Mouse (Mus musculus) neural tube, embryonic 10.5 days (tissue): Measurements from ENCODE around the gene Ppm1l.

Experiments used
- DNase-seq: peaks from one replicate; pipeline ENCODE4 v3.0.0-alpha.2; 2017; ENCODE audit warnings: low spot score; ENCODE audit errors: extremely low spot score

Ppm1l gene

DNA sequence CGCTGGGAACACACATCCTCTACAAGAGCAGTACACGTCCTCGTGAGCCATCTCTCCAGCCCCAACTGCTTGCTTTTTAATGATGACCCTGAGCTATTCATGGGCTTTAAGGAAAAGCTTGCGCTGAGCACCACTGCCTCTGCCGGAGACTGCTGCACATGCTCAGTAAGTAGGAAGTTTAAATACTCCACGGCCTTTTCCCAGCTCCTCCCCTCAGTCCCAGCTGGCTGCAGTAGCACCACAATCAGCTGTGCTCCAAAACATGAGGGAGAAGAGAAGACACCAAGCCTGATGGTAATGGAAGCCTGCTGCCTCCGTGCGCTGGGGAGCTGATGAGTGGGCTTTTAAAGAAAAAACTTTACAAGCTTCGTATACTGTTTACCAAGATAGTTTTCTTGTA is 277.4 kb downstream of the Ppm1l start:
- no peak for DNase-seq

DNA sequence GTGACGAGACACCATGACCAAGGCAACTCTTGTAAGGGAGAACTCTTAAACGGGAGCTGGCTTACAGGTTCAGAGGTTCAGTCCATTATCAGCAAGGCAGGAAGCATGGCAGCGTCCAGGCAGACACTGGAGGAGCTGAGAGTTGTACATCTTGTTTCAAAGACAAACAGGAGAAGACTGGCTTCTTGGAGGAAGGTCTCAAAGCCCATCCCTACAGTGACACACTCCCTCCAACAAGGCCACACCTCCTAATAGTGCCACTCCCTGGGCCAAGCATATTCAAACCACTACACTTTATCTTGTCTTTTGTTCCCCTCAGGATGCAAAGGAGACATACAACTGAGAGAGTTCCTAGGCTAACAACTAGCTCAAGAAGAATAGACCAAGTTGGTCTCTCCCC is 279.5 kb downstream of the Ppm1l start:
- DNase-seq = no peak

DNA sequence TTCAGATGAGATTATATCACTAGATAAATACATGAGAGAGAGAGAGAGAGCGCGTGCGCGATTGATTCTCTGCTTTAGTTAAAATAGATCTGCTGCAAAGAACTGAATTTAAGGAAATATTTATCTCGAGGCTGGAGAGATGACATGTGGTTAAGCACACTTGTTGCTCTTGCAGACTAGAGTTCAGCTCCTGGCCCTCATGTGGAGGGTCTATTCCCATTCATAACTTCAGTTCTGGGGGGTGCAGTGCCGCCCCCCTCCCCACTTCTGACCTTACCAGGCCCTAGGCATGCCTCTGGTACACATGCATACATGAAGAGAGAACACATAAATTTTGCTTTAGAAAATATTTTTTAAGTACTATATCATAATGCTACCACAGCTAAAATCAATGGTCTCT is 280.6 kb downstream of the Ppm1l start:
- no peak for DNase-seq

DNA sequence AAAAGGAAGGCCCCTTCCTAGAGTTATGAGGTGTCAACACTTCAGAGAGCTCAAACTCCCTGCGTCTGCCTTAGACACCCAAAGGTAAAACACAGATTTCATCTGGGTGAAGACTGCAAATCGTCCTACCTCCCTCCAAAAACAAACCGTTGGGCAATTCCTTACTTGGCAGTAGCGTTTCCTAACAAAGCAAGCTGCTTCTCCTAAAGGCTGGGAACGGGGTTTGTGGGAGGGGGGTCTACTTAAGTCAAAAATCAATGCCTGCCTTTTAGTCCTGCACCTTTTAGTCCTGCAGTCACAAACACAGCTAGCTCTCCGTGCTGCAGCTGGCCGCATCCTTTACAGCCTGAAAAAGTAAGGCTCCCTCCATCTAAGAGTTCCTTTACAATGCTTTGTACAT is 281.2 kb downstream of the Ppm1l start:
- DNase-seq = no peak

DNA sequence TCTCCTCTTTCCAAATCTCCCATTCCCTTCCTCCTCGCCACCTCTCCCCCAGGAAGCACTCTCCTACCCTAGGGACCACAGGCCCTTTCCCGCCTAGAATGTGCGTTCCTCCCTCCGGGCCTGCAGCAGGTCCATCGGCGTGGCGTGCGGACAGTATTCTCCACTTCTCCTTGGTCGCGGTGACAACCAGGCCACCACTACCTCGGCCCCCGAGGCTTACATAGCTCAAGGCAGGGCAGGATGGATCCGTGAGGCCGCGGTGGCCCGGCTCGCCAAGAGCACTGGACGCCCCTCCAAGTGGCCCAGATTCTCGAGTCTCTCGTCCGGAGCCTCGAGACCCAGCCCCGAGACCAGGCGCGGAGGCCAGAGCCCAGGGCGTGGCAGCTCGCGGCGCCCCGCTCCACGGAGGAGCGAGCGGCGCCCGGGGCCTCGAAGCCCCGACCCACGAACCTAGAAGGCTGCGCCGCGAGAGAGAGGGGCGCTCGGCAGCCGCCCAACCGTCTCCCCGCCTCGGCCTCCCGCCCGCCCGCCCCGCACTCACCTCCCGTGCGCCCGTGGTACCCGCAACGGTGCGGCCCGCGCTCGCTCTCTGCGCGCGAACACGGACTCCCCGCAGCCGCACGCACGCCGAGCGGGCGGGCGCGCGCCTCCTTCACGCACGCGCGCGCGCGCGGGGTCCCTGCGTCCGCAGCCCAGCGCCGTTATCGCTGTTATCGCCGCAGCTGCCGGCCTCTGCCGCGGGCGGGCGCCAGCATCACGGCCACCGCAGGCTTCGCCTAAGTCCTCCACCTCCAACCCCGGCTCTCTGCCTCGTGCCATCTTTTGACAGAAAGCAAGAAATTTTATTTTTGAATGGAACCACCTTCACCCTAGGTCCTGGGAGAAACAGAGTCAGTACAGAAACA is 281.9 kb downstream of the Ppm1l start, which contains the start of gene B3galnt1:
B3galnt1 (minus strand) TSS at position 700 of the 905 bp plus-strand sequence.
- peak; percentile 74 for DNase-seq

DNA sequence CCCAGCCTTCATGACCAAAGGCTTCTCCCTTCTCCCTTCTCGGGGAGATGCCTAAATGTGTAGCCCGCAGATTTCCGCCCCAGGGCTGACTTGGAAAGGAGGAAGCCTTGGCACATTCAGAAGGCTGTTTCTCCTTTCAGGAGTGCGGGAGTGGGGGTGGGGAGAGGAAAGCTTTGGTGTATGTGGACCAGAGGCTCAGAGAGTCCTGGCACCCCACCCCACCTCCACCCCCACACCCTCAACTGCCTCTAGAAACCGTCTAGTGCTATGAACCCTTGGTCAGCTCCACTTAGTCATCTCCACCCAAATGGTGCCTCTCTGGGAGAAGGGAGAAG is 282.5 kb downstream of the Ppm1l start:
- DNase-seq = no peak

DNA sequence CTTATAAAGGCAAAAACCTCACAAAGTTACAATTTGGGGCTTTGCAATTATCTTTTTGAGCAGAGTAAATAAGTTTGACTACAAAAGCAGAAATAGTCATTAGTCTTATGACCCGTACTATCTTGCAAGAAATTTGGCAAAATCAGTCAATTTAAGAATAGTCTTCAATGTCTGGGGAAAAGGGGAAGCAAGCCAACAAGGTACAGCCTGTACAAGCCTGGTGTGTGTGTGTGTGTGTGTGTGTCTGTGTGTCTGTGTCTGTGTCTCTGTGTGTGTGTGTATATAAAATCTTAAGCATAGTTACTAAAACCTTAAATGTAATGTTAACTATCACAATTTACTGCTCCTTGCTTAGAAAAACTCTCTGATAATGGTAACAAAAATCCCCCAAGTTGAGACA is 290.3 kb downstream of the Ppm1l start:
- DNase-seq = no peak

DNA sequence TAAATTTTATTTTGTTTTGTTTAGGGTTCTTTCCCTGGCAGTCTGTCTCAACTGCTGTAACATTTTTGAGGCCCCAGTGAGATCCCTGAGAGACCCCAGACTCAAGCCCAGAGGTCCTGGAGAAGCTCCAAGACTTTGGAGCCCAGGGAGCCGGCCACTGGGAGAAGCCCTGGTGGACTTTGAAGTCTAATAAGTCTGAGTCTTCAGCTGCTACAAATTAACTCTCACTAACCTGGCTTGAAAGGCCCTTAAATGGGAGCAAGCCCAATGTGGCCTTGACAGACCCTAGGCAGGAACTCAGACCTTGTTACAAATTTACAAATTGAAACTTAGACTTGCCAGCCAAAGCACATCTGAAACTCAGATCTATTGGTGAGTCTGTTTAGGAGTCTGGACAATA is 290.8 kb downstream of the Ppm1l start:
- no peak for DNase-seq

DNA sequence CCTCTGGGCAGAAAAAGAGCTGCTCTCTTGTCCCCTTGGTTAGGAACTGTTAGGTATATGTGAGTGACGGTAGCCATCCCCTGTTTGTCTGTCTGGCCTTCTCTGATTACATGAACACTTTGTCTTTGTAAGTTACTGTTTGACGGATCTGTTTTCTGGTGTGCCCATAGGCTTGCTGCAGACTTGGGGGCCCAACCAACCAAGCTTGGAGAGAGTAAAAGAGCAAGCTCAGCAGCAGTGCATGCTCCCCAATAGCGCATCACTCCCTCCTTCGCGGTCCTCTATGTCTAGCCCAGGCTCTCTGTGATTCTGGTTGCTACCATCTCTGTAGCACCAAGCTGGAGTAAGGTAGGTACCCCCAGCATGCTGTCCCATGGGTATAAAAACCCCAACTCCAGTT is 291.2 kb downstream of the Ppm1l start:
- no peak for DNase-seq
